Mouse (Mus musculus): ENCODE results near the gene Sgpp1. TPM values are rescaled to one million over a fixed set of nuclear protein-coding genes. Genes with fewer than 3 reads are reported as not detected.
"Not testable (repeated sequence)": the region's sequence is repeated elsewhere in the genome, so short reads cannot be mapped to it uniquely, and the experiment has no call there.

Sgpp1 gene
- polyA plus RNA-seq, 1 experiment from 2014 or later: 40.7 TPM

DNA sequence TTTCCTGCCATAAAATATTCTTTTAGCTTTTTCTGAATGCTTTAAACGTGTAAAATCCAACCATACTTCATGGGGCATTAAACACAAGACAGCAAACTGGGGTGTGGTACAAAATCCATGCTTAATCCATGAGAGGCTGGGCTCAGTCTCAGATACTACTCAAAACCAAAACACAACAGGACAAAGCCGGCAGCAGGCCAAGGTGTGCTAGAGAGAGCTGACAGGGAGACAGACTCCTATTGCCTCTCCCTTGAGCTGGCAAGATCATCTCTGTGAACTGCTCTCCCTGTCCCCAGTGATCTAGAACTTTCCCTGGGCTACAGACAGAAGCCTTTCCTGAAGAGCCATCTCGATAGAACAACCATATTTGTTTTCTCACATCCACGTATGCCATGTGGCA, 5.1 kb downstream of the Sgpp1 start:
- H3K9ac ChIP-seq: no peak overlapping the region
- H3K36me3 ChIP-seq: peaks cover 8% of the 10 kb centered on the region; the same call in 1 of the 2 replicates
- H3K4me1 ChIP-seq: 0 out of 2 replicates have a peak, but pooled peaks cover 3% of the 10 kb centered on the region
- H3K9me3 ChIP-seq: no peaks in the 10 kb centered on the region
- no peak overlapping the region for H3K4me3 ChIP-seq
- no peaks in the 10 kb centered on the region for H3K27me3 ChIP-seq
- no peak overlapping the region for H3K4me2 ChIP-seq
- ATAC-seq (ENCODE audit: insufficient number of reproducible peaks, low FRiP score, low TSS enrichment, low read depth): no peak
- 75% methylated on average over 4 of the region's 4 CpGs for WGBS
- H3K27ac ChIP-seq: no peak overlapping the region

GRCm38 (mm10) chr12:75729876-75730275, 5.7 kb downstream of the Sgpp1 start:
- Histone ChIP-seq H3K36me3 (peaks cover 8% of the 10 kb centered on the region; the same call in 1 of the 2 replicates), H3K27ac (no peak overlapping the region), H3K4me1 (0 out of 2 replicates have a peak, but pooled peaks cover 3% of the 10 kb centered on the region), H3K9me3 (no peaks in the 10 kb centered on the region), H3K27me3 (no peaks in the 10 kb centered on the region), H3K4me3 (no peak overlapping the region), H3K9ac (no peak overlapping the region), H3K4me2 (no peak overlapping the region)
- WGBS: 70% methylated on average over 1 of the region's 1 CpGs
- no peak for ATAC-seq (ENCODE audit: insufficient number of reproducible peaks, low FRiP score, low TSS enrichment, low read depth)

DNA sequence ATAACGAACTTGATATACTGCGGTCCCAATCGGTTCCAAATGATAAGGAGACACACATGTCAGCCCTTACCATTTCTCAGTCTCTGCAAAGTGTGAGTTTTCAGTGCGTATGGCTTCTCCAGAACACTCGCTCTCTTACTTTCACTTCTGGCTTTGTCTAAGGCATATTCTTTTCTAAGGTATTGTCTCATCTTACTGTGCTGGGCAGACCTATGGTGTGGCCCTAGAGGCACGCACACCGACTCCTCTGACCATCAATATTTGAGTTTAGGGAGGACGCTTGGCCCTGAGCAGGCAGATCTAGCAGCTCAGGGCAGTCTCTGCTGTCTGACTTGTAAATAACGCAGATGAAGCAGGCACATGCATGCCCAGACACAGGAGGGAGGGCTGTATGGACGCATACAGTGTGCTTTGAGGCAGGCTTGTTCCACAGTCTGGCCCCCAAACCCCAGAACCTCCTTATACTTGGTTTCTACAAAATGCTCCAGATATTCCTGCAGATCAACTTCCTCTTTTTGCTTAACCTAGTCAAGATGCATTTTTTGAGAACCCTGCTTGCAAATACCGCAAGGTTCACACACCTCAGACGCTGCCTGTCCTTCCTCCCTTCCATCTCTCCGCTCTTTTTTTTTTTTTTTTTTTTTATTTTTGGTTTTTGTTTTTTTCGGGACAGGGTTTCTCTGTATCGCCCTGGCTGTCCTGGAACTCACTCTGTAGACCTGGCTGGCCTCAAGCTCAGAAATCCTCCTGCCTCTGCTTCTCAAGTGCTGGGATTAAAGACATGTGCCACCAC, 8.0 kb downstream of the Sgpp1 start:
- Histone ChIP-seq H3K4me1 (peaks cover 3% of the 10 kb centered on the region; the same call in 1 of the 2 replicates), H3K27me3 (no peaks in the 10 kb centered on the region), H3K4me2 (no peak overlapping the region), H3K4me3 (no peak overlapping the region), H3K36me3 (peaks cover 8% of the 10 kb centered on the region; the same call in 1 of the 2 replicates), H3K9me3 (no peaks in the 10 kb centered on the region), H3K9ac (no peak overlapping the region), H3K27ac (no peak overlapping the region)
- WGBS: 81% methylated on average over 15 of the region's 15 CpGs
- ATAC-seq (ENCODE audit: insufficient number of reproducible peaks, low FRiP score, low TSS enrichment, low read depth): no peak

GRCm38 (mm10) chr12:75726349-75726861, 9.1 kb downstream of the Sgpp1 start:
- Histone ChIP-seq H3K36me3 (peaks cover 8% of the 10 kb centered on the region; the same call in 1 of the 2 replicates), H3K9ac (no peak overlapping the region), H3K27ac (no peak overlapping the region), H3K27me3 (no peaks in the 10 kb centered on the region), H3K4me1 (peaks cover 3% of the 10 kb centered on the region; the same call in 1 of the 2 replicates), H3K9me3 (no peaks in the 10 kb centered on the region), H3K4me2 (no peak overlapping the region), H3K4me3 (no peak overlapping the region)
- WGBS: 70% methylated on average over 8 of the region's 8 CpGs
- no peak for ATAC-seq (ENCODE audit: insufficient number of reproducible peaks, low FRiP score, low TSS enrichment, low read depth)

GRCm38 (mm10) chr12:75724621-75725324, 10.8 kb downstream of the Sgpp1 start:
- H3K9ac ChIP-seq: no peak overlapping the region
- 85% methylated on average over 14 of the region's 14 CpGs for WGBS
- no peaks in the 10 kb centered on the region for H3K9me3 ChIP-seq
- H3K4me2 ChIP-seq: no peak overlapping the region
- no peak overlapping the region for H3K27ac ChIP-seq
- peaks cover 3% of the 10 kb centered on the region; the same call in 1 of the 2 replicates for H3K4me1 ChIP-seq
- no peak for ATAC-seq (ENCODE audit: insufficient number of reproducible peaks, low FRiP score, low TSS enrichment, low read depth)
- no peaks in the 10 kb centered on the region for H3K27me3 ChIP-seq
- peaks cover 13% of the 10 kb centered on the region; the same call in 1 of the 2 replicates for H3K36me3 ChIP-seq
- no peak overlapping the region for H3K4me3 ChIP-seq

DNA sequence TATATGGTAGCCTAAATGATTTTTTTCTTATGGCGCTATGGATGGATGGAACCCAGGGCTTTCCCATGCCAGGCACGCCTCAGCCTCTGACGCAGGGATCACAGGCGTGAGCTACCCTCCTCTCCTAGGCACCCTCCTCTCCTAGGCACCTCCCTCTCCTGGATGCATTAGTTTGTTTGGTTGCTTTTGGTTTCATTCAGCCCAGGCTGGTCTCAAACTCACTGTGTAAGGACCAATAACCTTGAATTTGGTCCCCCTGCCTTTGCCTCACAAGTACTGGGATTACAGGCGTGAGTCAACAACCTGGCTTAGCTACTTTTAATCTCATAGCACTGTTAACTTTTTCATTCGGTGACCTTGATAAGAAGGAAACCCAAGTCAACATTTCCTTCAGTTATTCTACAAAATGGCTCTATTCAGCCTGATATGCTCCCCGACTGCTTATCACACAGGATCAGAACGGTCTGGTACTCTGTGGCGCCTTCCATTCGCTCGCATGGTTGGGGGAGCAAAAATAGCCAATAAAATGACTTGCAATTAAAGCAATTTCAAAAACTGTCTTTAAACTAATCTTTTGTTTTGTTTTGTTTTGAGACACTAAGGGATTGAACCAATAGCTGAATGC, 11.6 kb downstream of the Sgpp1 start:
- Histone ChIP-seq H3K27me3 (no peaks in the 10 kb centered on the region), H3K9ac (no peak overlapping the region), H3K4me2 (no peak overlapping the region), H3K4me1 (peaks cover 3% of the 10 kb centered on the region; the same call in 1 of the 2 replicates), H3K9me3 (no peaks in the 10 kb centered on the region), H3K36me3 (peaks cover 12% of the 10 kb centered on the region; the same call in 1 of the 2 replicates), H3K27ac (no peak overlapping the region), H3K4me3 (no peak overlapping the region)
- no peak for ATAC-seq (ENCODE audit: insufficient number of reproducible peaks, low FRiP score, low TSS enrichment, low read depth)
- 86% methylated on average over 11 of the region's 11 CpGs for WGBS

- Histone ChIP-seq H3K4me2 (no peak overlapping the region), H3K36me3 (peaks cover 4% of the 10 kb centered on the region; the same call in 1 of the 2 replicates), H3K4me3 (no peak overlapping the region), H3K27me3 (no peaks in the 10 kb centered on the region), H3K9me3 (no peaks in the 10 kb centered on the region), H3K4me1 (peaks cover 3% of the 10 kb centered on the region; the same call in 1 of the 2 replicates), H3K27ac (no peak overlapping the region), H3K9ac (no peak overlapping the region)
- ATAC-seq (ENCODE audit: insufficient number of reproducible peaks, low FRiP score, low TSS enrichment, low read depth): no peak
- WGBS: 12% methylated on average over 4 of the region's 4 CpGs
These were observed 13.6 kb downstream of the Sgpp1 start for GRCm38 (mm10) chr12:75721941-75722340.

DNA sequence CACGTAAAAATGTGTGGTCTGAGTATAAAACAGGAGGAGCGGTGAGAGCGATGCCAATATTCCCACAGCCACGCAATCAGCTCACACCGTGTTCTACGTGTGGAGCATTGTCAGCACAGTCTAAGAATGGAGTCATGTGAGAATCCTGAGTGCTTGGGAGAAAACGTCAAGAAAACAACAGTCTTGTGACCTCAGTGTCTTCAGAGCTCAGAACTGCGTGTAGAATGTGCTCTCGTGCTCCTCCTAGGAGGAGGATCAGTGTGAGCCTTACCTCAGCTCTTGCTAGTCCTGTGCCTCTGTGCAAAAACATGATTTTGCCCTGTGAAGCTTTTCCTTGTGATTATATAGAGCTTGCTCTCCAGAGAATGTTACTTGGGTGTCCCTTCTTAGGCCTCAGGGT, 14.5 kb downstream of the Sgpp1 start:
- ATAC-seq (ENCODE audit: insufficient number of reproducible peaks, low FRiP score, low TSS enrichment, low read depth): no peak
- Histone ChIP-seq H3K4me3 (no peak overlapping the region), H3K9ac (no peak overlapping the region), H3K4me2 (no peak overlapping the region), H3K27ac (no peak overlapping the region), H3K9me3 (no peaks in the 10 kb centered on the region), H3K36me3 (peaks cover 10% of the 10 kb centered on the region; the same call in 1 of the 2 replicates), H3K4me1 (peaks cover 3% of the 10 kb centered on the region; the same call in 1 of the 2 replicates), H3K27me3 (no peaks in the 10 kb centered on the region)
- 54% methylated on average over 9 of the region's 9 CpGs for WGBS

DNA sequence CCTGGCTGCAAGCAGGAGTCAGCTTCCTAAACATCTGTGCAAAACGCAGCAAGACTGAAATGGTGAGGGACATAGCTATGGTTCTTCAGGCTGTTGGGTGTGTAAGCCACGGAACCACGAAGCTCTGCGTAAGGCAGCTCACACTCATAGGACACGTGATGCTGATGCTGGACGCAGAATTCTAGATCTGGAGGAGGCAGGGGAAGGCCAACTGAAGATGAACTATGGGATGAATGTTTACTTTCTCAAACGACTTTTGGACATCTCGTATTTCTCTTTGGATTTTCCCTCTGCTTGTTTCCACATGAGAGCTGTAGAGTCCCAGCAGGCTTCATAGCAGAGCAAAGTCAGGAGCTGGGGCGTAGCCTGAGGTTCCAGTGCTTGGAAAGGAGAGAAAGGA, 21.9 kb downstream of the Sgpp1 start:
- H3K27ac ChIP-seq: no peak overlapping the region
- H3K9ac ChIP-seq: no peak overlapping the region
- no peaks in the 10 kb centered on the region for H3K9me3 ChIP-seq
- no peak overlapping the region for H3K4me2 ChIP-seq
- H3K27me3 ChIP-seq: no peaks in the 10 kb centered on the region
- H3K4me1 ChIP-seq: no peaks in the 10 kb centered on the region
- H3K36me3 ChIP-seq: peaks cover 16% of the 10 kb centered on the region; the same call in 1 of the 2 replicates
- ATAC-seq (ENCODE audit: insufficient number of reproducible peaks, low FRiP score, low TSS enrichment, low read depth): no peak
- H3K4me3 ChIP-seq: no peak overlapping the region
- WGBS: 83% methylated on average over 9 of the region's 9 CpGs

DNA sequence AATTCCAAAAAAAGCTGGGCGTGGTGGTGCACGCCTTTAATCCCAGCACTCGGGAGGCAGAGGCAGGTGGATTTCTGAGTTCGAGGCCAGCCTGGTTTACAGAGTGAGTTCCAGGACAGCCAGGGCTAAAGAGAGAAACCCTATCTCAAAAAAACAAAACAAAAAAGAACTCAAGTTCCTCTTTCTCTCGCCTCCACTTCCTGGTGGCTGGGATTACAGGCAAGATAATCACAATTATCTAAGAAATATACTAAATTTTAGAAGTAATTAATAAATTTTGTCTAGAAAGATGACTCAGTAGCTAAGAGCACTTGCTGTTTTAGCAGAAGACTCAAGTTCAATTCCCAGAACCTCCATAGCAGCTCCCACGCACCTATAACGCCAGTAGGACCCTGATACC, 22.6 kb downstream of the Sgpp1 start:
- H3K9ac ChIP-seq; H3K4me3 ChIP-seq; H3K27ac ChIP-seq; H3K27me3 ChIP-seq; H3K9me3 ChIP-seq; H3K4me1 ChIP-seq; H3K4me2 ChIP-seq; ATAC-seq (ENCODE audit: insufficient number of reproducible peaks, low FRiP score, low TSS enrichment, low read depth): not testable (repeated sequence)
- WGBS: 90% methylated on average over 7 of the region's 7 CpGs
- H3K36me3 ChIP-seq: peaks cover 16% of the 10 kb centered on the region; the same call in 1 of the 2 replicates

GRCm38 (mm10) chr12:75710596-75711376, 24.7 kb downstream of the Sgpp1 start:
- Histone ChIP-seq H3K36me3 (peaks cover 8% of the 10 kb centered on the region; the same call in 1 of the 2 replicates), H3K27ac (no peak overlapping the region), H3K27me3 (no peaks in the 10 kb centered on the region), H3K4me3 (no peak overlapping the region), H3K4me2 (no peak overlapping the region), H3K9ac (no peak overlapping the region), H3K4me1 (no peaks in the 10 kb centered on the region), H3K9me3 (no peaks in the 10 kb centered on the region)
- ATAC-seq (ENCODE audit: insufficient number of reproducible peaks, low FRiP score, low TSS enrichment, low read depth): no peak
- 77% methylated on average over 9 of the region's 9 CpGs for WGBS

All from limb, embryonic 15.5 days (tissue).